Mouse (Mus musculus) midbrain, embryonic 16.5 days (tissue): ENCODE results near the gene Klf9. TPM values are rescaled to one million over a fixed set of nuclear protein-coding genes. Genes with fewer than 3 reads are reported as not detected.

Experiments used
- ATAC-seq: fragments of 200-750 bp; cut with Nextera tagmentation; 2 replicates; pipeline ENCODE4 v1.8.0; 2017; ENCODE audit warnings: moderate TSS enrichment
- H3K27ac ChIP-seq: fragments of 300-500 bp; sonication (generic); 2 replicates; pipeline ENCODE4 v1.5.1; 2014; ENCODE audit warnings: mild to moderate bottlenecking, low read length, mixed read lengths
- H3K27me3 ChIP-seq: fragments of 300-500 bp; sonication (generic); 2 replicates; pipeline ENCODE4 v1.6.1; 2014; ENCODE audit warnings: low read depth, low read length, mixed read lengths; ENCODE audit not compliant: control insufficient read depth, insufficient read depth
- H3K36me3 ChIP-seq: fragments of 300-500 bp; sonication (generic); 2 replicates; pipeline ENCODE4 v1.6.1; 2014; ENCODE audit warnings: mild to moderate bottlenecking, low read length, moderate library complexity, mixed read lengths; ENCODE audit not compliant: control insufficient read depth, insufficient read depth
- H3K4me1 ChIP-seq: fragments of 300-500 bp; sonication (generic); 2 replicates; pipeline ENCODE4 v1.6.1; 2014; ENCODE audit warnings: mild to moderate bottlenecking, low read length, mixed read lengths; ENCODE audit not compliant: control insufficient read depth, insufficient read depth
- H3K4me2 ChIP-seq: fragments of 300-500 bp; sonication (generic); 2 replicates; pipeline ENCODE4 v1.6.1; 2014; ENCODE audit warnings: mild to moderate bottlenecking, low read length, mixed read lengths
- H3K4me3 ChIP-seq: fragments of 300-500 bp; sonication (generic); 2 replicates; pipeline ENCODE4 v1.5.1; 2014; ENCODE audit warnings: low read depth, mild to moderate bottlenecking, low read length, moderate library complexity, mixed read lengths
- H3K9ac ChIP-seq: fragments of 300-500 bp; sonication (generic); 2 replicates; pipeline ENCODE4 v1.6.1; 2014; ENCODE audit warnings: low read depth, low read length, mixed read lengths
- H3K9me3 ChIP-seq: fragments of 300-500 bp; sonication (generic); replicated peaks from 2 replicates; pipeline ENCODE4 v1.6.1; 2014; ENCODE audit warnings: mild to moderate bottlenecking, low read length, mixed read lengths; ENCODE audit not compliant: control insufficient read depth, poor library complexity, severe bottlenecking
- WGBS: fragments of 180-500 bp; shearing (Covaris S2); extraction: QIAGEN DNeasy Blood & Tissue Kit; methylation state at CpG from one replicate; pipeline ENCODE4 v1.1.7; 2014; 5-methylcytosine and 5-hydroxymethylcytosine counted together
- polyA plus RNA-seq: library from polyadenylated mRNA; unstranded; fragments of >200 nt; fragmentation: Nextera tagmentation; extraction: Ambion mirVana; gene quantifications from 2 replicates; pipeline ENCODE4 v1.2.1, GENCODE M21; 2015

Gene Klf9
- 2.3 and 3.1 TPM in 2 replicates for polyA plus RNA-seq

- H3K4me2 ChIP-seq, result peak within 1 kb of the TSS; percentile 97
- peak within 1 kb of the TSS; percentile 66 for H3K9ac ChIP-seq
- WGBS, result under 1% methylated on average over 48 of the region's 52 CpGs
- peaks cover 29% of the 10 kb centered on the region for H3K27me3 ChIP-seq
- peaks cover 16% of the 10 kb centered on the region for H3K4me1 ChIP-seq
- no peaks in the 10 kb centered on the region for H3K9me3 ChIP-seq
- H3K4me3 ChIP-seq, result peak within 1 kb of the TSS; percentile 66
- H3K36me3 ChIP-seq, result no peaks in the 10 kb centered on the region
- ATAC-seq, result peak; percentile 95
- peak within 1 kb of the TSS; percentile 70 for H3K27ac ChIP-seq
Measured at GRCm38 (mm10) chr19:23140689-23141317, at the start of gene Klf9. Gene Klf9, plus strand, starts transcription at chr19:23141226.

- Histone ChIP-seq H3K4me1 (no peaks in the 10 kb centered on the region), H3K36me3 (no peaks in the 10 kb centered on the region), H3K9me3 (no peaks in the 10 kb centered on the region), H3K4me2 (no peak overlapping the region), H3K27me3 (no peaks in the 10 kb centered on the region), H3K27ac (no peak overlapping the region), H3K9ac (no peak overlapping the region), H3K4me3 (no peak overlapping the region)
- no peak for ATAC-seq
- 84% methylated on average over 4 of the region's 4 CpGs for WGBS
Measured at GRCm38 (mm10) chr19:23091586-23091985, 49.4 kb upstream of the Klf9 start.

- WGBS, result 90% methylated on average over 5 of the region's 5 CpGs
- no peak for ATAC-seq
Measured at GRCm38 (mm10) chr19:23093548-23093947, 47.5 kb upstream of the Klf9 start.

GRCm38 (mm10) chr19:23094906-23095305 is 46.1 kb upstream of the Klf9 start:
- Histone ChIP-seq H3K4me1 (no peaks in the 10 kb centered on the region), H3K27ac (no peak overlapping the region), H3K4me3 (no peak overlapping the region), H3K9ac (no peak overlapping the region), H3K36me3 (no peaks in the 10 kb centered on the region), H3K4me2 (no peak overlapping the region), H3K27me3 (no peaks in the 10 kb centered on the region), H3K9me3 (no peaks in the 10 kb centered on the region)
- ATAC-seq, result no peak
- WGBS, result 57% methylated on average over 3 of the region's 3 CpGs

More at GRCm38 (mm10) chr19:23093548-23093947, 47.5 kb upstream of the Klf9 start:
- H3K4me1 ChIP-seq, result no peaks in the 10 kb centered on the region
- no peaks in the 10 kb centered on the region for H3K27me3 ChIP-seq
- no peak overlapping the region for H3K4me3 ChIP-seq
- no peaks in the 10 kb centered on the region for H3K36me3 ChIP-seq
- H3K9me3 ChIP-seq, result no peaks in the 10 kb centered on the region
- H3K4me2 ChIP-seq, result no peak overlapping the region
- no peak overlapping the region for H3K9ac ChIP-seq
- no peak overlapping the region for H3K27ac ChIP-seq

GRCm38 (mm10) chr19:23106859-23107258 is 34.2 kb upstream of the Klf9 start:
- no peak overlapping the region for H3K27ac ChIP-seq
- H3K4me3 ChIP-seq, result no peak overlapping the region
- no peak overlapping the region for H3K4me2 ChIP-seq
- WGBS, result 71% methylated on average over 5 of the region's 5 CpGs
- no peaks in the 10 kb centered on the region for H3K27me3 ChIP-seq
- no peaks in the 10 kb centered on the region for H3K4me1 ChIP-seq
- H3K36me3 ChIP-seq, result no peaks in the 10 kb centered on the region
- no peak overlapping the region for H3K9ac ChIP-seq
- H3K9me3 ChIP-seq, result no peaks in the 10 kb centered on the region
- ATAC-seq, result no peak

GRCm38 (mm10) chr19:23107335-23107734 is 33.7 kb upstream of the Klf9 start:
- no peak overlapping the region for H3K9ac ChIP-seq
- H3K27ac ChIP-seq, result no peak overlapping the region
- no peaks in the 10 kb centered on the region for H3K9me3 ChIP-seq
- H3K4me1 ChIP-seq, result no peaks in the 10 kb centered on the region
- H3K4me2 ChIP-seq, result no peak overlapping the region
- WGBS, result 50% methylated on average over 2 of the region's 2 CpGs
- H3K4me3 ChIP-seq, result no peak overlapping the region
- no peak for ATAC-seq
- H3K27me3 ChIP-seq, result no peaks in the 10 kb centered on the region
- H3K36me3 ChIP-seq, result no peaks in the 10 kb centered on the region

- ATAC-seq, result no peak
- Histone ChIP-seq H3K27ac (no peak overlapping the region), H3K4me3 (no peak overlapping the region), H3K4me2 (no peak overlapping the region), H3K27me3 (no peaks in the 10 kb centered on the region), H3K36me3 (no peaks in the 10 kb centered on the region), H3K9ac (no peak overlapping the region), H3K4me1 (no peaks in the 10 kb centered on the region), H3K9me3 (no peaks in the 10 kb centered on the region)
- WGBS, result 35% methylated on average over 10 of the region's 10 CpGs
Measured at GRCm38 (mm10) chr19:23121875-23122274, 19.2 kb upstream of the Klf9 start.

GRCm38 (mm10) chr19:23124023-23124550 is 16.9 kb upstream of the Klf9 start:
- Histone ChIP-seq H3K27me3 (no peaks in the 10 kb centered on the region), H3K9me3 (no peaks in the 10 kb centered on the region), H3K4me2 (no peak overlapping the region), H3K4me3 (no peak overlapping the region), H3K9ac (no peak overlapping the region), H3K4me1 (no peaks in the 10 kb centered on the region), H3K27ac (no peak overlapping the region), H3K36me3 (no peaks in the 10 kb centered on the region)
- WGBS, result 85% methylated on average over 7 of the region's 7 CpGs
- no peak for ATAC-seq

- no peak for ATAC-seq
- H3K9me3 ChIP-seq, result no peaks in the 10 kb centered on the region
- H3K4me2 ChIP-seq, result no peak overlapping the region
- H3K9ac ChIP-seq, result no peak overlapping the region
- H3K4me3 ChIP-seq, result no peak overlapping the region
- H3K27ac ChIP-seq, result no peak overlapping the region
- no peaks in the 10 kb centered on the region for H3K4me1 ChIP-seq
- H3K36me3 ChIP-seq, result no peaks in the 10 kb centered on the region
- 79% methylated on average over 9 of the region's 9 CpGs for WGBS
- no peaks in the 10 kb centered on the region for H3K27me3 ChIP-seq
Measured at GRCm38 (mm10) chr19:23125227-23126150, 15.5 kb upstream of the Klf9 start.
